Mouse (Mus musculus) fibroblast of lung, adult 2 months (primary cell): ENCODE measurements around the gene Agap2.

Source experiments
- DNase-seq: peaks from one replicate; pipeline ENCODE4 v3.0.0-alpha.2; 2011; ENCODE audit warnings: low read depth

Agap2 gene

GRCm38 (mm10) chr10:127075080-127075479 lies at the start of gene Agap2:
TSS of gene Agap2 (plus strand) at chr10:127075284.
- no peak for DNase-seq

GRCm38 (mm10) chr10:127030336-127031296 lies 44.5 kb upstream of the Agap2 start, which contains the start of gene Tsfm:
TSS of gene Tsfm (minus strand) at chr10:127030840.
- DNase-seq = peak; percentile 60

- no peak for DNase-seq
Measured at GRCm38 (mm10) chr10:127033301-127033741, 41.8 kb upstream of the Agap2 start.

- DNase-seq = no peak
Measured at GRCm38 (mm10) chr10:127036273-127036672, 38.8 kb upstream of the Agap2 start.

- DNase-seq = no peak
Measured at GRCm38 (mm10) chr10:127037641-127038040, 37.4 kb upstream of the Agap2 start.

GRCm38 (mm10) chr10:127040569-127041214 lies 34.4 kb upstream of the Agap2 start:
- no peak for DNase-seq

GRCm38 (mm10) chr10:127041274-127041766 lies 33.8 kb upstream of the Agap2 start, which contains the start of the genes Mettl1 and Eef1akmt3:
TSS of gene Mettl1 (plus strand) at chr10:127041414.
TSS of gene Eef1akmt3 (minus strand) at chr10:127041513.
- no peak for DNase-seq

GRCm38 (mm10) chr10:127041774-127042338 lies 33.2 kb upstream of the Agap2 start:
- DNase-seq = peak; percentile 60

- DNase-seq = no peak
Measured at GRCm38 (mm10) chr10:127042468-127043115, 32.5 kb upstream of the Agap2 start.

GRCm38 (mm10) chr10:127043187-127043586 lies 31.9 kb upstream of the Agap2 start:
- no peak for DNase-seq

- DNase-seq = no peak
Measured at GRCm38 (mm10) chr10:127047954-127048353, 27.1 kb upstream of the Agap2 start, which contains the start of gene Cyp27b1. TSS of gene Cyp27b1 (plus strand) at chr10:127048250.

GRCm38 (mm10) chr10:127048608-127049394 lies 26.3 kb upstream of the Agap2 start:
- no peak for DNase-seq

- DNase-seq = no peak
Measured at GRCm38 (mm10) chr10:127049395-127050118, 25.5 kb upstream of the Agap2 start.

GRCm38 (mm10) chr10:127050119-127050474 lies 25.0 kb upstream of the Agap2 start:
- no peak for DNase-seq

- DNase-seq = no peak
Measured at GRCm38 (mm10) chr10:127054646-127055045, 20.4 kb upstream of the Agap2 start.

GRCm38 (mm10) chr10:127055406-127055805 lies 19.7 kb upstream of the Agap2 start:
- no peak for DNase-seq

- no peak for DNase-seq
Measured at GRCm38 (mm10) chr10:127056490-127056889, 18.6 kb upstream of the Agap2 start.

- DNase-seq = no peak
Measured at GRCm38 (mm10) chr10:127058161-127058560, 16.9 kb upstream of the Agap2 start.

GRCm38 (mm10) chr10:127058708-127059107 lies 16.4 kb upstream of the Agap2 start:
- DNase-seq = no peak
